Mouse (Mus musculus) thymus, adult 2 months (tissue): ENCODE measurements around the gene Abca17. TPM values are rescaled to one million over a fixed set of nuclear protein-coding genes. Genes with fewer than 3 reads are reported as not detected.

Experiments
- DNase-seq: peaks from one replicate; pipeline ENCODE4 v3.0.0; 2021
- H3K27ac ChIP-seq: fragments of 200-500 bp; 2 replicates; pipeline ENCODE4 v1.5.1; 2012; ENCODE audit warnings: low read length, control low read depth; ENCODE audit not compliant: control insufficient read depth, insufficient read depth
- H3K27me3 ChIP-seq: fragments of 200-500 bp; 2 replicates; pipeline ENCODE4 v1.6.1; 2012; ENCODE audit warnings: mild to moderate bottlenecking, low read length, moderate library complexity, mixed read lengths; ENCODE audit not compliant: control insufficient read depth, insufficient read depth
- H3K36me3 ChIP-seq: fragments of 200-500 bp; 2 replicates; pipeline ENCODE4 v1.6.1; 2012; ENCODE audit warnings: mild to moderate bottlenecking, low read length, moderate library complexity; ENCODE audit not compliant: control insufficient read depth, insufficient read depth
- H3K4me1 ChIP-seq: fragments of 200-500 bp; replicated peaks from 2 replicates; pipeline ENCODE4 v1.6.1; 2012; ENCODE audit warnings: low read length; ENCODE audit not compliant: control insufficient read depth, insufficient read depth
- H3K4me3 ChIP-seq: fragments of 200-500 bp; 2 replicates; pipeline ENCODE4 v1.5.1; 2012; ENCODE audit warnings: mild to moderate bottlenecking, low read length, control low read depth, moderate library complexity; ENCODE audit not compliant: control insufficient read depth, insufficient read depth
- CTCF ChIP-seq: fragments of 200-500 bp; IDR thresholded peaks from 2 replicates; pipeline ENCODE4 v1.5.1; 2012; ENCODE audit warnings: mild to moderate bottlenecking, control low read depth, low read length, moderate library complexity, borderline replicate concordance; ENCODE audit not compliant: control insufficient read depth, poor library complexity, insufficient read depth; ENCODE audit errors: extremely low read depth
- POLR2A ChIP-seq: fragments of 200-500 bp; IDR thresholded peaks from 2 replicates; pipeline ENCODE4 v1.6.1; 2012; ENCODE audit warnings: mild to moderate bottlenecking, low read length, control low read depth, moderate library complexity; ENCODE audit not compliant: control insufficient read depth, poor library complexity, insufficient read depth; ENCODE audit errors: extremely low read depth
- WGBS: fragments of 180-500 bp; shearing (Covaris S2); methylation state at CpG from one replicate; pipeline ENCODE4 v1.1.7; 2018; 5-methylcytosine and 5-hydroxymethylcytosine counted together
- polyA plus RNA-seq: library from polyadenylated mRNA; depleted of rRNA; stranded (reverse); fragments of >200 nt; gene quantifications from 2 replicates; pipeline ENCODE4 v1.2.3, GENCODE M21; 2012

The Abca17 gene
- polyA plus RNA-seq, 1 experiment, result 0.13 TPM

DNA sequence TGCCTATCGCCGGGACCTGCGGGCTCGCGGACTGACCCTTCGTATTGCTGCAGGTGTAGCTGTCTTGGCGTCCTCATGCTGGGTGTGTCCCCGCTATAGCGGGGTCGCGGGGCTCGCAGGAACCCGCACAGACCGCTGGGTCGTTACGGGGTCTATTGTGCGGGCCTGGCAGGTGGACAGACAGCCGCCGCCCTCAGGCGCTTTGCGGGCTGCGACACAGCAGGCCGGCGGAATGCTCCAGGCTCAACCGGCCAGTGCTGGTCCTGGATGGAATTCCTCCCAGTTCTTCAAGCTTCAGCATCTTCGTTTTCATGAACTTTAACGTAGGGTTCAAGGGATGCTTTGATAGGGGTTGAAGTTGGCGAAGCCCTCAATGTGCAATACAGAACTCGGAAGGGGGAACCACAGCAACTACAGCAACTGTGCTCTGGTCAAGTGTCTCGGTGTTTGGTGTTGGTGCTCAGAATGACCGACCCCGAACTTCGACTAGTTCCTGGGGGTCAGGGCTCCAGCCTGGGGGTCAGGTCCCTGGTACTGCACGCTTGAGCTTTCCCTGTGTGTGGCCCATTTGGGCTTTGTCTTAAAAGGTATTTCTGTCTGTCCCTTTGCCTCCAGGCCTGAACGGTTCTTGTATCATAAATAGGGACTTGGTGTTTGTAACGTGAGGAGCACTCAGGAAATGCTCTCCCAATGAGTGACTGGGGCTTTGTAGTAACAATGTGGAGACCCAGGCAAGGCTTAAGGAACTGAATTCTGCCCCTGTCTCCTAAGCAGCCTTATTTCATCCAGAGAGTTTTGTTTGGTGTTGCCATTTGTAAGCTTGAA lies 1.7 kb upstream of the Abca17 start:
- WGBS, result 6% methylated on average over 36 of the region's 36 CpGs
- TF ChIP-seq CTCF, result no peak
- DNase-seq, result peak; percentile 8
- H3K27me3 ChIP-seq, result peaks cover 2% of the 10 kb centered on the region; the same call in 1 of the 2 replicates
- no peak overlapping the region for H3K27ac ChIP-seq
- peaks cover 23% of the 10 kb centered on the region for H3K4me1 ChIP-seq
- no peaks in the 10 kb centered on the region for H3K36me3 ChIP-seq
- H3K4me3 ChIP-seq, result peak overlapping the region; percentile 76

DNA sequence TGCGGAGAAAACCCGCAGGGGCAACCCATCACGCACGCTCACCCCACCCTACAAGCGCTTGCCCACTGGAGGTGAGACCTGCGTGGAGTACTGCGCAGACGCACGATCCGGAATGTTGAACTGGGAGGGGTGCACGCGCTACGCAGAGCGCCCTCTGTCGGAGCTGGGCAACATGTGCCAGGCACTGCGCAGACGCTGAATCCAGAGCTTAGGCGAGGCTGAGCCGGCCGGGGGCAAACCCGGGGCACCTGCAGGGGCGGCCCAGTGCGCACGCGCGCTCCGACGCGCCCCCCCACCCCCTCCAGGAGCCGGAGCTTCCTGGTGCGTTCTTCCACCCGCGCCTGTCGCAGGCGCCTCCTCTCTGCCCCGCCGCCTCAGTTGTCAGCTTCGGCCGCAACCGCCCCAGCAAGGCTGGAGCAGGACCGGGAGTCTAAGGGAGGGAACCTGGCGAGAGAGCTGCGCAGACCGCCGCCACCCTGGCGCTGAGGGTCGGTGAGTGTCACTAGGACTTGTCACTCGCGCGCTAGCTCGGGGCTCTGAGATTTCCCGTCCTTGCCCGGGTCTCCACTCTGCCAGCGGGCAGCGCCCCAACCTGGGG lies 991 bp upstream of the Abca17 start, which contains the start of gene Abca3:
Abca3 (plus strand) TSS at position 191 of the 598 bp plus-strand sequence.
- Histone ChIP-seq H3K27ac (no peak within 1 kb of the TSS), H3K27me3 (peaks cover 2% of the 10 kb centered on the region; the same call in 1 of the 2 replicates), H3K4me3 (peak within 1 kb of the TSS; percentile 76), H3K4me1 (peaks cover 23% of the 10 kb centered on the region), H3K36me3 (no peaks in the 10 kb centered on the region)
- WGBS, result under 1% methylated on average over 55 of the region's 55 CpGs
- peak; percentile 92 for TF ChIP-seq CTCF
- peak; percentile 83 for TF ChIP-seq POLR2A
- peak; percentile 97 for DNase-seq

DNA sequence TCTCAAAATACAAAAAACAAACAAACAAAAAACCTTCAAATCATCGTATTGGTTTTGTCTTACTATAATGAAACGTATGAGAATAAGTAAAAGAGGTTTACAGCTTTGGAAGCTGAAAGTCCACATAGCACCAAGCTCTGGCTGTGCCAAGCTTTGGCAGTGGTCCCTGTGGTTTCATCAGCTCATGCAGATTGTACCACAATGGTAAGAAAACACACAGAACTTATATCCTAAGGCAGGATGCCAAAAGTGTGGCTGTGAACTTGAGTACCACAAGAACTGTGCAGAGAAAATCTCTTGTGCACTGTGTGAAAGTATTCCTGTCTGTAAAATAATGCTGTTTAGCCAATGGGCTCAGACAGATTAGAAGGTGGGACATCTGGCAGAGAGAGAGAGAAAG lies 1.7 kb downstream of the Abca17 start:
- Histone ChIP-seq H3K27me3 (peaks cover 2% of the 10 kb centered on the region; the same call in 1 of the 2 replicates), H3K27ac (no peak overlapping the region), H3K4me3 (no peak overlapping the region), H3K4me1 (peaks cover 20% of the 10 kb centered on the region), H3K36me3 (no peaks in the 10 kb centered on the region)
- WGBS, result 1% methylated on average over 2 of the region's 2 CpGs
- DNase-seq, result no peak
- no peak for TF ChIP-seq POLR2A
- TF ChIP-seq CTCF, result no peak

DNA sequence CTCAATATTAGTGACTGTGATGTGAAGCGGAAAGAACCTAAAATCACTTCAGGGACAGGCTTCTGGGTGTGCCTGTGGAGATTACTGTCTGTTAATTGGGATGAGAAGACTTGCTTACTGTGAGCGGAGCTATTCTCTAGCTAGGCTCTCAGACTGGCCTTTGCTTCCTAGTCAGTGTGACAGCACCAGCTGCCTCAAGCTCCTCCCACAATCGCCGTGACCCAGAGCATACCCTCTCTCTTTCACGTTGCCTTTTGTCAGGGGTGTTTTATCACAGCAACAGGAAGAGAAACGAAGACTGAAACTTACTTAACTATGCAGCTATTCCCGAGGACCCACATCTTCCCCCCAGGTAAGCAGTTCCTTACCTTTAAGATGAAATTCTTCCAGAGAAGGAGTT lies 4.0 kb downstream of the Abca17 start:
- H3K27me3 ChIP-seq, result peaks cover 2% of the 10 kb centered on the region; the same call in 1 of the 2 replicates
- no peak overlapping the region for H3K4me3 ChIP-seq
- no peaks in the 10 kb centered on the region for H3K36me3 ChIP-seq
- DNase-seq, result peak; percentile 43
- 69% methylated on average over 7 of the region's 7 CpGs for WGBS
- H3K4me1 ChIP-seq, result peaks cover 12% of the 10 kb centered on the region
- no peak overlapping the region for H3K27ac ChIP-seq
- TF ChIP-seq POLR2A, result no peak

DNA sequence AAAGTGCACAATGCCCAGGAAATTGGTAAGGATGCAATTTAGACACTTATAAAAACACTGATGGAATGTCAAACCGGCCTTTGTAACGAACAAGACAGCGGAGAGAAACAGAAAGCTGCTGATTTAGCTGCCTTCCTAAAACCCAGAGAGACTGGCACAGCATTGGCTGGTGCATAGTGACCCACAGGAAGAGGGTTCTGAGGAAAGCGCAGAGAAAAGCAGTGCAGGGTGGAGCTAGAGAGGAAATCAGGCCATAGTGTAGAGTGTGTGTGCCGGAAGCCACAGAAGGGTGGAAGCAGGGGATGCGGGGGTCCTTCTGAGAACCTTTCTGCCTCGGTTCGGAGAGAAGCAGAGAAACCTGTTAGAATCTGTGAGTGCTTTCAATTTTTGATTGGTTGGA lies 6.2 kb downstream of the Abca17 start:
- TF ChIP-seq CTCF (no peak), POLR2A (no peak)
- Histone ChIP-seq H3K36me3 (no peaks in the 10 kb centered on the region), H3K27me3 (no peaks in the 10 kb centered on the region), H3K27ac (no peak overlapping the region), H3K4me1 (peaks cover 4% of the 10 kb centered on the region; the same call in 1 of the 2 replicates), H3K4me3 (no peak overlapping the region)
- peak; percentile 27 for DNase-seq
- 10% methylated on average over 8 of the region's 8 CpGs for WGBS

DNA sequence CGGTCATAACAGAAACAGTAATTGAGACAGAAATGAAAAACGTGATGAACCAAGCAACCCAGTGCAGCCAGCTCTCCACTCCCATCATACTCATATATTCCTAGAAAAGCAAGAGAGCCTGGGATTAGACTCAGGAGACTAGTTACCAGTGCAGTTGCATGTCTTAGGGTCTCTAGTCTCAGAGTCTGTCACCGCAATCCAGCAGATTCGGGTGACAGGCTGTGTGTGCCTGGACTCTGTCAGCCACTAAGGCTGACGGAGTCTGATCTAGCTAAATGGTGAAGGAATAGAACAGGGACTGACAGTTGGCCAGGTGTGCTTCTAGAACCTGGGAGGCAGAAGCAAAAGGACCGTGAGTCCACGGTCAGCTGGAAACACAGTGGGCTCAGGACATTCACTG lies 23.2 kb downstream of the Abca17 start:
- DNase-seq, result no peak
- no peak overlapping the region for H3K27ac ChIP-seq
- no peak overlapping the region for H3K4me3 ChIP-seq
- TF ChIP-seq CTCF, result no peak
- no peak for TF ChIP-seq POLR2A
- no peaks in the 10 kb centered on the region for H3K4me1 ChIP-seq
- no peaks in the 10 kb centered on the region for H3K36me3 ChIP-seq
- H3K27me3 ChIP-seq, result no peaks in the 10 kb centered on the region
- 96% methylated on average over 7 of the region's 7 CpGs for WGBS
